In the genomic region with DNA sequence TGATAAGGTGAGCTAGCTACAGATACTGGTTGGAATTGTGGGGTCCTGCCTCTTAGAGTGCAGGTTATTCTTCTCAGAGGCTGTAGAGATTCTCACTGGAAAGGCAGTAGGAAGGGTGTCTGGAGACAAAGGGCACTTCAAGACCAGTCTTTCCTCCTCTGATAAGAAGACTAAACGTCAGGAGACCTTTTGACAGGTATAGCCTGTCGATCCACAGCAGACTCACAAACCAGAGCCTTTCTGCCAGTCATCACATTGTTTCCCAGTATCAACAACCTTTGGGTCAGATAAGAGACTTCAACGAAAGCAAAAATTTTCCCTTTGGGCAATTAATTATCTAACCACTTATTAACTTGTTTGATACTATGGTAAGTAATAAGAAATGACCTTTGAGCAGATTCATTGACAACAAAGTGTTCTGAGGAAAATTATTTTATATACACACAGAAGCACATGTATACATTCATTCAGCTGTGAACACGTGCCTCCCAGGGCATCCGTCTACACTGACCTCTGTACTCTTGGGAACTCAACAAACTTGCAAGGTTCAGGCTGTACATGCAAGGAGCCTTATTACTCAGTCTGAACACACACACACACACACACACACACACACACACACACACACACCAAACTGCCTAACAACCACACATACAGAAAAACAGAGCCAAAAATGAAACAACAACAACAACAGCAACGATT, we compare ENCODE assay signal across 29 mouse cellular contexts. TPM values are rescaled to one million over a fixed set of nuclear protein-coding genes. Genes with fewer than 3 reads are reported as not detected.
DNase-seq lines count a peak whose midpoint lies in the region; ATAC-seq and TF ChIP-seq lines count a peak whose summit lies in the region.
"Had no signal": no experiment of that assay in that cellular context is flagged by ENCODE, and none has a peak within 500 bp of the region (broad histone marks: within the 10 kb centered on the region; RNA-seq: fewer than 3 reads in every experiment).

No protein-coding gene starts in this region.

- DNase-seq in testis, postnatal 10 days (ENCODE audit: low spot score) = peak; percentile 10
- DNase-seq in testis, postnatal 14 days (ENCODE audit: low spot score) = no peak
- no peak for DNase-seq in embryo, embryonic 11 days
- no peak for DNase-seq in adrenal gland, postnatal 25 days
- no peak for DNase-seq in left cerebral cortex, adult 11 months (ENCODE audit: low spot score)
- DNase-seq: adrenal gland, adult 8-10 months; adrenal gland, postnatal 36 days; cerebellum, adult 18-20 months; cerebellum, adult 9-10 months; cerebellum, postnatal 14 days; forebrain, postnatal 0 days; gastrocnemius, adult 2 months; gastrocnemius, postnatal 14 days; heart, adult 2 months had no signal

- H3K4me1 ChIP-seq in intestine, postnatal 0 days (replicated peaks; ENCODE audit: control insufficient read depth, insufficient read depth, low read length) = no peaks in the 10 kb centered on the region
- no peaks in the 10 kb centered on the region for H3K4me1 ChIP-seq in stomach, embryonic 16.5 days (ENCODE audit: control insufficient read depth, insufficient read depth, low read length)
- H3K4me1 ChIP-seq: embryonic facial prominence, embryonic 12.5 days; embryonic facial prominence, embryonic 15.5 days; heart, embryonic 10.5 days; hindbrain, embryonic 12.5 days had no signal

- H3K9ac ChIP-seq in intestine, postnatal 0 days (ENCODE audit: low read depth, low read length) = no peak overlapping the region
- H3K9ac ChIP-seq in stomach, embryonic 16.5 days (ENCODE audit: low read length) = no peak overlapping the region
- H3K9ac ChIP-seq: embryonic facial prominence, embryonic 12.5 days; embryonic facial prominence, embryonic 15.5 days; forebrain, postnatal 0 days; hindbrain, embryonic 12.5 days had no signal

- no peaks in the 10 kb centered on the region for H3K36me3 ChIP-seq in intestine, postnatal 0 days (ENCODE audit: control insufficient read depth, insufficient read depth)
- no peaks in the 10 kb centered on the region for H3K36me3 ChIP-seq in stomach, embryonic 16.5 days (ENCODE audit: control insufficient read depth, insufficient read depth, low read length)
- H3K36me3 ChIP-seq: embryonic facial prominence, embryonic 12.5 days; embryonic facial prominence, embryonic 15.5 days; heart, embryonic 10.5 days; hindbrain, embryonic 12.5 days had no signal

- WGBS in intestine, postnatal 0 days = 26% methylated on average over 6 of the region's 6 CpGs
- WGBS in stomach, embryonic 16.5 days = 52% methylated on average over 6 of the region's 6 CpGs

- H3K4me2 ChIP-seq in intestine, postnatal 0 days (replicated peaks; ENCODE audit: low read depth) = no peak overlapping the region
- no peak overlapping the region for H3K4me2 ChIP-seq in stomach, embryonic 16.5 days (ENCODE audit: low read depth, low read length)
- H3K4me2 ChIP-seq: embryonic facial prominence, embryonic 12.5 days; embryonic facial prominence, embryonic 15.5 days; hindbrain, embryonic 12.5 days had no signal

- H3K27ac ChIP-seq in intestine, postnatal 0 days (ENCODE audit: low read depth, low read length) = peak overlapping the region; percentile 63; the same call in 1 of the 2 replicates
- no peak overlapping the region for H3K27ac ChIP-seq in stomach, embryonic 16.5 days (ENCODE audit: low read length)
- H3K27ac ChIP-seq: embryonic facial prominence, embryonic 12.5 days; embryonic facial prominence, embryonic 15.5 days; gastrocnemius, adult 2 months; heart, adult 2 months; heart, embryonic 10.5 days; hindbrain, embryonic 12.5 days had no signal

- TF ChIP-seq CTCF in intestine, postnatal 0 days (IDR thresholded peaks at IDR 0.05; ENCODE audit: low read depth) = no peak

- ATAC-seq in intestine, postnatal 0 days = peak; percentile 97
- peak; percentile 60; the same call in 1 of the 2 replicates for ATAC-seq in stomach, embryonic 16.5 days (ENCODE audit: insufficient read depth, low FRiP score)
- ATAC-seq: CD4-positive, CD25-positive, alpha-beta regulatory T cell, adult 4 months; forebrain, embryonic 14.5 days; forebrain, postnatal 0 days; hindbrain, embryonic 16.5 days had no signal

- H3K4me3 ChIP-seq in intestine, postnatal 0 days (ENCODE audit: low read depth, low read length) = no peak overlapping the region
- no peak overlapping the region for H3K4me3 ChIP-seq in stomach, embryonic 16.5 days (replicated peaks; ENCODE audit: low read length)
- H3K4me3 ChIP-seq: embryonic facial prominence, embryonic 12.5 days; embryonic facial prominence, embryonic 15.5 days; gastrocnemius, adult 2 months; heart, adult 2 months; heart, embryonic 10.5 days; hindbrain, embryonic 12.5 days had no signal

- H3K9me3 ChIP-seq in intestine, postnatal 0 days (ENCODE audit: control insufficient read depth) = no peaks in the 10 kb centered on the region
- no peaks in the 10 kb centered on the region for H3K9me3 ChIP-seq in stomach, embryonic 16.5 days (replicated peaks; ENCODE audit: control insufficient read depth, low read length)
- H3K9me3 ChIP-seq: embryonic facial prominence, embryonic 12.5 days; embryonic facial prominence, embryonic 15.5 days; heart, embryonic 10.5 days; hindbrain, embryonic 12.5 days had no signal

- H3K27me3 ChIP-seq in intestine, postnatal 0 days (replicated peaks; ENCODE audit: control insufficient read depth, insufficient read depth, low read length) = no peaks in the 10 kb centered on the region
- H3K27me3 ChIP-seq in stomach, embryonic 16.5 days (ENCODE audit: control insufficient read depth, insufficient read depth, low read length) = no peaks in the 10 kb centered on the region
- H3K27me3 ChIP-seq: embryonic facial prominence, embryonic 12.5 days; embryonic facial prominence, embryonic 15.5 days; hindbrain, embryonic 12.5 days had no signal

RNA-seq across cellular contexts. Expression of gene Slc5a1, which starts 27.4 kb away (rescaled TPM):
- polyA plus RNA-seq in intestine, postnatal 0 days (2015; fragmentation: Nextera tagmentation; extraction: Ambion mirVana) = 158 and 164 TPM in 2 replicates
- polyA plus RNA-seq in stomach, embryonic 16.5 days (2015; fragmentation: Nextera tagmentation; extraction: Ambion mirVana) = 14.1 and 19.6 TPM in 2 replicates
- not detected in 2 replicates for total RNA-seq in adrenal gland, postnatal 25 days (2021)
- total RNA-seq: adrenal gland, adult 8-10 months; adrenal gland, postnatal 36 days; gastrocnemius, adult 2 months; gastrocnemius, postnatal 14 days; hematopoietic stem cell, adult 5-6 weeks; MEL had no signal
- polyA plus RNA-seq: CD4-positive, CD25-positive, alpha-beta regulatory T cell, adult 4 months; embryonic facial prominence, embryonic 12.5 days; forebrain, embryonic 11.5 days; forebrain, embryonic 14.5 days; frontal cortex, adult 2 months; heart, embryonic 10.5 days; heart, embryonic 14.5 days; heart, postnatal 0 days; hindbrain, embryonic 12.5 days had no signal

RNA-seq across cellular contexts. Expression of gene Ywhah, which starts 58.0 kb away (rescaled TPM):
- 253 and 260 TPM in 2 replicates for polyA plus RNA-seq in intestine, postnatal 0 days (2015; fragmentation: Nextera tagmentation; extraction: Ambion mirVana)
- polyA plus RNA-seq in stomach, embryonic 16.5 days (2015; fragmentation: Nextera tagmentation; extraction: Ambion mirVana) = 405 and 418 TPM in 2 replicates
- total RNA-seq in adrenal gland, postnatal 25 days (2021) = 201 and 209 TPM in 2 replicates
